Mouse (Mus musculus): ENCODE results near the gene Atg7. TPM values are rescaled to one million over a fixed set of nuclear protein-coding genes. Genes with fewer than 3 reads are reported as not detected.

Gene Atg7
- polyA plus RNA-seq, 1 experiment from 2014 or later: 17.2 TPM

- H3K4me2 ChIP-seq (ENCODE audit: low read length): no peak overlapping the region
- no peak overlapping the region for H3K4me3 ChIP-seq (ENCODE audit: low read depth, low read length)
- 0 out of 2 replicates have a peak, but pooled peaks cover 3% of the 10 kb centered on the region for H3K4me1 ChIP-seq (ENCODE audit: control insufficient read depth, insufficient read depth, low read length)
- H3K36me3 ChIP-seq (ENCODE audit: control insufficient read depth, insufficient read depth, low read length): no peaks in the 10 kb centered on the region; the same call in 1 of the 2 replicates
- H3K9me3 ChIP-seq (replicated peaks; ENCODE audit: control insufficient read depth, low read length, poor library complexity, severe bottlenecking): no peaks in the 10 kb centered on the region
- WGBS: 63% methylated on average over 5 of the region's 5 CpGs
- H3K27ac ChIP-seq (ENCODE audit: low read length): no peak overlapping the region
- H3K27me3 ChIP-seq (ENCODE audit: control insufficient read depth, insufficient read depth, low read depth, low read length): no peaks in the 10 kb centered on the region
- ATAC-seq: no peak
- no peak overlapping the region for H3K9ac ChIP-seq (ENCODE audit: low read depth, low read length)
These were observed 55.7 kb downstream of the Atg7 start for GRCm38 (mm10) chr6:114698578-114698977.

DNA sequence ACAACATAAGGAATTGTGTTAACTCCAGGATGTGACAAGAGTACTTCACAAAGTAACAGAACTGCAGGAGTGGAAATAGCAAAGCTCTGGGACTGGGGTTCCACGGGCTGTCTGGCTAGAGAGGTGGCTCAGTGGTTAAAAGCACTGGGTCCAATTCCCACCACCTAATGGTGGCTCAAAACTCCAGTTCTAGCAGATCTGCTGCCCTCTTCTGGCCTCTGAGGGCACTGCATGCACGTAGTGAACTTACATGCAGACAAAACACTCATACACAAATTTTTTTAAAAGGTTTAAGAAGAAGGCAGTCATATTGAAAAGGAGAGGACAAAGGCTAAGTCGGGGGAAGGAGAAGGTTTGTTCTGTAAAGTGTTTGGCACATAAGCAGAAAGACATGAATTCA, 57.8 kb downstream of the Atg7 start:
- Histone ChIP-seq H3K4me3 (ENCODE audit: low read depth, low read length) (no peak overlapping the region), H3K9me3 (replicated peaks; ENCODE audit: control insufficient read depth, low read length, poor library complexity, severe bottlenecking) (no peaks in the 10 kb centered on the region), H3K36me3 (ENCODE audit: control insufficient read depth, insufficient read depth, low read length) (no peaks in the 10 kb centered on the region; the same call in 1 of the 2 replicates), H3K27me3 (ENCODE audit: control insufficient read depth, insufficient read depth, low read depth, low read length) (no peaks in the 10 kb centered on the region), H3K27ac (ENCODE audit: low read length) (no peak overlapping the region), H3K4me2 (ENCODE audit: low read length) (no peak overlapping the region), H3K4me1 (ENCODE audit: control insufficient read depth, insufficient read depth, low read length) (0 out of 2 replicates have a peak, but pooled peaks cover 3% of the 10 kb centered on the region), H3K9ac (ENCODE audit: low read depth, low read length) (no peak overlapping the region)
- 73% methylated on average over 3 of the region's 3 CpGs for WGBS
- no peak for ATAC-seq

GRCm38 (mm10) chr6:114707032-114707431, 64.1 kb downstream of the Atg7 start:
- Histone ChIP-seq H3K4me2 (ENCODE audit: low read length) (no peak overlapping the region), H3K9ac (ENCODE audit: low read depth, low read length) (no peak overlapping the region), H3K4me3 (ENCODE audit: low read depth, low read length) (no peak overlapping the region), H3K4me1 (ENCODE audit: control insufficient read depth, insufficient read depth, low read length) (peaks cover 3% of the 10 kb centered on the region; the same call in 1 of the 2 replicates), H3K27me3 (ENCODE audit: control insufficient read depth, insufficient read depth, low read depth, low read length) (no peaks in the 10 kb centered on the region), H3K9me3 (replicated peaks; ENCODE audit: control insufficient read depth, low read length, poor library complexity, severe bottlenecking) (no peaks in the 10 kb centered on the region), H3K36me3 (ENCODE audit: control insufficient read depth, insufficient read depth, low read length) (no peaks in the 10 kb centered on the region; the same call in 1 of the 2 replicates), H3K27ac (ENCODE audit: low read length) (no peak overlapping the region)
- 88% methylated on average over 3 of the region's 3 CpGs for WGBS
- no peak for ATAC-seq

DNA sequence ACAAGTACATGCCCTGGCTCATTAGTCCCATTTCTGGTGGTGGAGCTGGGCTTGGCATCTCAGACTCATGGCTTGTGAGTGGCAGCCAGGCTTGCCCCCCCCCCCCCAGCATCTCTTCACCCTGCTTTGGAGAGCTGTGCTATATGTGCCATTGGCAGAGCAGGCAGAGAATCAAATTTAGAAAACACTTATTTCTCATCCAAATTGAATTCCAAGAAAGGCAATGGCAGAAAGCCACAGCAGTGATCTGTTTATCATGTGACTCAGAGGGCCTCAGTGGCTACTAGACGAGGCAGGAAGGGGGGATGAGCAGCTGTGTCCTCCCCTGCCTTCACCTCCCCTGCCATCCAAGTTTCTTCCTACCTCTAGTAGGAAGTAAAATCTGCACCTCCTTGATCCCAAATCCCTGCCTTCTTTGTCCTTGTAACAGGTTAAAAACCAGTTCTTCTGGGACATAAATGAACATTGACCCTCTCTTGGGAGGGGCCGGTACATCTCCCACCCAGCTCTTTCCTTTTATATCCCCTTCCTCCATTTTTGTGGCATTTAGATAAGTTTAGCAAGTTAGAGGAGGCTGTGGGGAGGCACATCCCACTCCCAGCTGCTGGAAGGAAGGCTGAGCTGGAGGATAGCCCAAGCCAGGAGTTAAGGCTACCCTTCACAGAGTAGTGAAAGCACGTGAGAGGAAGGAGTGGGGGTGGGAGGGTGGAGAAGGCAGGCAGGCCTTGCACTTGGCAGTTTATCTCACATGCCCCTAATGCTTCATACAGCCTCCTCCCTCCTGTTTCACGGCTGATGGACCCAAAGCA, 69.5 kb downstream of the Atg7 start:
- Histone ChIP-seq H3K9me3 (replicated peaks; ENCODE audit: control insufficient read depth, low read length, poor library complexity, severe bottlenecking) (no peaks in the 10 kb centered on the region), H3K4me1 (ENCODE audit: control insufficient read depth, insufficient read depth, low read length) (peaks cover 16% of the 10 kb centered on the region), H3K9ac (ENCODE audit: low read depth, low read length) (no peak overlapping the region), H3K4me2 (ENCODE audit: low read length) (no peak overlapping the region), H3K4me3 (ENCODE audit: low read depth, low read length) (no peak overlapping the region), H3K27ac (ENCODE audit: low read length) (no peak overlapping the region), H3K27me3 (ENCODE audit: control insufficient read depth, insufficient read depth, low read depth, low read length) (no peaks in the 10 kb centered on the region), H3K36me3 (ENCODE audit: control insufficient read depth, insufficient read depth, low read length) (no peaks in the 10 kb centered on the region)
- ATAC-seq: no peak; the same call in 1 of the 2 replicates
- WGBS: 58% methylated on average over 4 of the region's 4 CpGs

GRCm38 (mm10) chr6:114713538-114713937, 70.6 kb downstream of the Atg7 start:
- Histone ChIP-seq H3K9me3 (replicated peaks; ENCODE audit: control insufficient read depth, low read length, poor library complexity, severe bottlenecking) (no peaks in the 10 kb centered on the region), H3K4me3 (ENCODE audit: low read depth, low read length) (no peak overlapping the region), H3K4me2 (ENCODE audit: low read length) (no peak overlapping the region), H3K27ac (ENCODE audit: low read length) (no peak overlapping the region; the same call in 1 of the 2 replicates), H3K9ac (ENCODE audit: low read depth, low read length) (no peak overlapping the region), H3K27me3 (ENCODE audit: control insufficient read depth, insufficient read depth, low read depth, low read length) (no peaks in the 10 kb centered on the region), H3K36me3 (ENCODE audit: control insufficient read depth, insufficient read depth, low read length) (no peaks in the 10 kb centered on the region), H3K4me1 (ENCODE audit: control insufficient read depth, insufficient read depth, low read length) (peaks cover 16% of the 10 kb centered on the region)
- WGBS: 90% methylated on average over 3 of the region's 3 CpGs
- no peak for ATAC-seq

DNA sequence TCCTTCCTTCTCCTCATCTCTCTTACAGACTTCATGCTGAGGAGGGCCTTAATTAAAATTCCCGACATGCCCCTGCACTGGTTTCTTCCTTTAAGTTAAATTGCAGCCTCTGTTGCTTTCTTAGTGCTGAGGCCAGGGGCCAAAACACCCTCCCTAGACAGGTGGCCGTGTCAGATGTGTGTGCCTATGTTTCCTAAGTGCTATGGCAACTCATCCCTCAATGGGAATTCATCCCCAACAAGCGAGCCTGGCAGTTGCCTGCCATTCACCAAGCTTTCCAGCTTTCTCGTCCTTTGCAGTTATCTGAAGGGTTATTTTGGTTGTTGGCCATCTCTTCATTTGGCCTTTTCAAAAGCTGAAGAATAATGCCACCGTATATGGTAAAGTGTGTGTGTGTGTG, 71.8 kb downstream of the Atg7 start:
- H3K27me3 ChIP-seq (ENCODE audit: control insufficient read depth, insufficient read depth, low read depth, low read length): no peaks in the 10 kb centered on the region
- ATAC-seq: peak; percentile 52; the same call in 1 of the 2 replicates
- H3K4me3 ChIP-seq (ENCODE audit: low read depth, low read length): no peak overlapping the region
- H3K9me3 ChIP-seq (replicated peaks; ENCODE audit: control insufficient read depth, low read length, poor library complexity, severe bottlenecking): no peaks in the 10 kb centered on the region
- 23% methylated on average over 5 of the region's 5 CpGs for WGBS
- no peaks in the 10 kb centered on the region for H3K36me3 ChIP-seq (ENCODE audit: control insufficient read depth, insufficient read depth, low read length)
- peak overlapping the region; percentile 5; the same call in 1 of the 2 replicates for H3K27ac ChIP-seq (ENCODE audit: low read length)
- peaks cover 16% of the 10 kb centered on the region for H3K4me1 ChIP-seq (ENCODE audit: control insufficient read depth, insufficient read depth, low read length)
- H3K9ac ChIP-seq (ENCODE audit: low read depth, low read length): peak overlapping the region; percentile 1; the same call in 1 of the 2 replicates
- H3K4me2 ChIP-seq (ENCODE audit: low read length): no peak overlapping the region

- 51% methylated on average over 7 of the region's 7 CpGs for WGBS
- H3K27me3 ChIP-seq (ENCODE audit: control insufficient read depth, insufficient read depth, low read depth, low read length): no peaks in the 10 kb centered on the region
- no peak overlapping the region for H3K4me2 ChIP-seq (ENCODE audit: low read length)
- H3K9me3 ChIP-seq (replicated peaks; ENCODE audit: control insufficient read depth, low read length, poor library complexity, severe bottlenecking): no peaks in the 10 kb centered on the region
- no peak overlapping the region for H3K4me3 ChIP-seq (ENCODE audit: low read depth, low read length)
- 0 out of 2 replicates have a peak, but pooled peaks have one; percentile 29 for ATAC-seq
- H3K27ac ChIP-seq (ENCODE audit: low read length): peak overlapping the region; percentile 23; the same call in 1 of the 2 replicates
- peaks cover 14% of the 10 kb centered on the region for H3K4me1 ChIP-seq (ENCODE audit: control insufficient read depth, insufficient read depth, low read length)
- H3K9ac ChIP-seq (ENCODE audit: low read depth, low read length): no peak overlapping the region
- no peaks in the 10 kb centered on the region for H3K36me3 ChIP-seq (ENCODE audit: control insufficient read depth, insufficient read depth, low read length)
These were observed 72.6 kb downstream of the Atg7 start for GRCm38 (mm10) chr6:114715289-114716030.

- no peak overlapping the region for H3K9ac ChIP-seq (ENCODE audit: low read depth, low read length)
- H3K4me1 ChIP-seq (ENCODE audit: control insufficient read depth, insufficient read depth, low read length): peaks cover 14% of the 10 kb centered on the region
- no peaks in the 10 kb centered on the region for H3K27me3 ChIP-seq (ENCODE audit: control insufficient read depth, insufficient read depth, low read depth, low read length)
- no peak overlapping the region for H3K4me3 ChIP-seq (ENCODE audit: low read depth, low read length)
- peak overlapping the region; percentile 40; the same call in 1 of the 2 replicates for H3K27ac ChIP-seq (ENCODE audit: low read length)
- WGBS: 51% methylated on average over 5 of the region's 5 CpGs
- H3K9me3 ChIP-seq (replicated peaks; ENCODE audit: control insufficient read depth, low read length, poor library complexity, severe bottlenecking): no peaks in the 10 kb centered on the region
- H3K36me3 ChIP-seq (ENCODE audit: control insufficient read depth, insufficient read depth, low read length): no peaks in the 10 kb centered on the region
- no peak overlapping the region for H3K4me2 ChIP-seq (ENCODE audit: low read length)
- no peak for ATAC-seq
These were observed 76.2 kb downstream of the Atg7 start for GRCm38 (mm10) chr6:114719100-114719499.

GRCm38 (mm10) chr6:114719665-114720064, 76.8 kb downstream of the Atg7 start:
- Histone ChIP-seq H3K9ac (ENCODE audit: low read depth, low read length) (no peak overlapping the region), H3K36me3 (ENCODE audit: control insufficient read depth, insufficient read depth, low read length) (no peaks in the 10 kb centered on the region), H3K4me2 (ENCODE audit: low read length) (no peak overlapping the region), H3K27me3 (ENCODE audit: control insufficient read depth, insufficient read depth, low read depth, low read length) (no peaks in the 10 kb centered on the region), H3K27ac (ENCODE audit: low read length) (no peak overlapping the region), H3K4me3 (ENCODE audit: low read depth, low read length) (no peak overlapping the region), H3K9me3 (replicated peaks; ENCODE audit: control insufficient read depth, low read length, poor library complexity, severe bottlenecking) (no peaks in the 10 kb centered on the region), H3K4me1 (ENCODE audit: control insufficient read depth, insufficient read depth, low read length) (peaks cover 11% of the 10 kb centered on the region)
- no peak for ATAC-seq
- 82% methylated on average over 8 of the region's 8 CpGs for WGBS

Measured in midbrain, embryonic 16.5 days (tissue).